Mouse (Mus musculus): ENCODE data around the gene Olfr1173.

The Olfr1173 gene

GRCm38 (mm10) chr2:88279775-88280174 lies at the start of gene Olfr1173:
Olfr1173 (minus strand) TSS chr2:88279875.
- DNase-seq (ENCODE audit: low spot score in 2 of 2), result no peak

- no peak for DNase-seq (ENCODE audit: low spot score in 2 of 2)
Observed at GRCm38 (mm10) chr2:88327115-88327514, 47.4 kb upstream of the Olfr1173 start, which contains the start of gene Olfr1175-ps. Olfr1175-ps (minus strand) TSS chr2:88327215.

- no peak for DNase-seq (ENCODE audit: low spot score in 2 of 2)
Observed at GRCm38 (mm10) chr2:88315035-88315434, 35.4 kb upstream of the Olfr1173 start, which contains the start of gene Olfr1174-ps. Olfr1174-ps (minus strand) TSS chr2:88315135.

GRCm38 (mm10) chr2:88228234-88228633 lies 51.4 kb downstream of the Olfr1173 start, which contains the start of gene Olfr1170:
Olfr1170 (minus strand) TSS chr2:88228334.
- no peak for DNase-seq (ENCODE audit: low spot score in 2 of 2)

Measured in urinary bladder, postnatal 36 days (tissue).